In genomic region chr2:5845826-5846225, GRCm38 (mm10) we compare ENCODE assay signal across 8 mouse cellular contexts. TPM values are rescaled to one million over a fixed set of nuclear protein-coding genes. Genes with fewer than 3 reads are reported as not detected.
A peak's percentile ranks its signal among the peaks of the same experiment; 100 is the strongest.
DNase-seq lines count a peak whose midpoint lies in the region; ATAC-seq and TF ChIP-seq lines count a peak whose summit lies in the region.

No protein-coding gene starts in this region.

- no peaks in the 10 kb centered on the region for H3K9me3 ChIP-seq in limb, embryonic 14.5 days (ENCODE audit: control insufficient read depth, low read length)

- no peaks in the 10 kb centered on the region for H3K4me1 ChIP-seq in cerebellum, adult 2 months (ENCODE audit: control insufficient read depth, insufficient read depth, low read length)
- H3K4me1 ChIP-seq in limb, embryonic 14.5 days (ENCODE audit: control insufficient read depth, insufficient read depth, low read length): peaks cover 12% of the 10 kb centered on the region

- peaks cover 14% of the 10 kb centered on the region for H3K36me3 ChIP-seq in limb, embryonic 14.5 days (ENCODE audit: control insufficient read depth, insufficient read depth, low read length)

- no peak overlapping the region for H3K27ac ChIP-seq in cerebellum, adult 2 months (ENCODE audit: insufficient read depth, low read length)
- H3K27ac ChIP-seq in limb, embryonic 14.5 days (replicated peaks; ENCODE audit: low read depth, low read length): no peak overlapping the region

- no peak for TF ChIP-seq POLR2A in cerebellum, adult 2 months (IDR thresholded peaks at IDR 0.05; ENCODE audit: borderline replicate concordance, insufficient read depth, low read length)
- TF ChIP-seq POLR2A in limb, embryonic 14.5 days (IDR thresholded peaks at IDR 0.05; ENCODE audit: borderline replicate concordance, extremely low read depth, insufficient read depth, insufficient read length): no peak

- peak overlapping the region; percentile 56 for H3K4me2 ChIP-seq in limb, embryonic 14.5 days (replicated peaks; ENCODE audit: low read depth, low read length, severe bottlenecking)

- H3K9ac ChIP-seq in limb, embryonic 14.5 days (ENCODE audit: low read depth, low read length, severe bottlenecking): peak overlapping the region; percentile 82

- DNase-seq in cerebellum, adult 2 months: peak in 1 of 2 experiments; percentile 16
- no peak for DNase-seq in cerebellum, adult 11 months
- DNase-seq in retina, postnatal 1 day: peak; percentile 1
- DNase-seq in retina, embryonic 14.5 days (ENCODE audit: low spot score): no peak
- DNase-seq in limb, embryonic 14.5 days (ENCODE audit: low spot score): peak; percentile 11
- DNase-seq in ovary, postnatal 36 days (ENCODE audit: low spot score): no peak
- DNase-seq in cerebellum, postnatal 14 days: no peak
- DNase-seq in natural killer cell, adult 2 months (ENCODE audit: low spot score in 2 of 2): no peak

- no peak for ATAC-seq in limb, embryonic 14.5 days (ENCODE audit: low FRiP score, low read depth)

- peak overlapping the region; percentile 99 for H3K4me3 ChIP-seq in cerebellum, adult 2 months (replicated peaks; ENCODE audit: insufficient read depth, low read depth, low read length)
- peak overlapping the region; percentile 79 for H3K4me3 ChIP-seq in limb, embryonic 14.5 days (replicated peaks; ENCODE audit: low read length)

- 19% methylated on average over 4 of the region's 4 CpGs for WGBS in cerebellum, adult 2 months
- 23% methylated on average over 4 of the region's 4 CpGs for WGBS in limb, embryonic 14.5 days

- no peak for TF ChIP-seq CTCF in cerebellum, adult 2 months (IDR thresholded peaks at IDR 0.05; ENCODE audit: borderline replicate concordance, insufficient read depth, low read depth, low read length)

- no peaks in the 10 kb centered on the region for H3K27me3 ChIP-seq in cerebellum, adult 2 months (ENCODE audit: control insufficient read depth, insufficient read depth, low read length)
- H3K27me3 ChIP-seq in limb, embryonic 14.5 days (ENCODE audit: control insufficient read depth, insufficient read depth, low read length): no peaks in the 10 kb centered on the region

RNA-seq across cellular contexts. Expression of gene Cdc123, which starts 0.9 kb away (rescaled TPM):
- 136 and 142 TPM in 2 replicates for polyA plus RNA-seq in cerebellum, adult 2 months (2012; rRNA removed)
- 182 and 209 TPM in 2 replicates for polyA plus RNA-seq in limb, embryonic 14.5 days (2012; rRNA removed)
- 296 TPM in 2 replicates for polyA plus RNA-seq in limb, embryonic 14.5 days (2014; fragmentation: Nextera tagmentation; extraction: Ambion mirVana)

RNA-seq across cellular contexts. Expression of gene Nudt5, which starts 1.0 kb away (rescaled TPM):
- polyA plus RNA-seq in cerebellum, adult 2 months (2012; rRNA removed): 15.2 and 15.7 TPM in 2 replicates
- polyA plus RNA-seq in limb, embryonic 14.5 days (2012; rRNA removed): 28.7 and 34.6 TPM in 2 replicates
- polyA plus RNA-seq in limb, embryonic 14.5 days (2014; fragmentation: Nextera tagmentation; extraction: Ambion mirVana): 56.4 and 57.4 TPM in 2 replicates

RNA-seq across cellular contexts. Expression of gene Gm13199, which starts 16.9 kb away (rescaled TPM):
- polyA plus RNA-seq in cerebellum, adult 2 months (2012; rRNA removed): 8.8 and 9.5 TPM in 2 replicates
- 6.2 and 7.0 TPM in 2 replicates for polyA plus RNA-seq in limb, embryonic 14.5 days (2012; rRNA removed)
- polyA plus RNA-seq in limb, embryonic 14.5 days (2014; fragmentation: Nextera tagmentation; extraction: Ambion mirVana): 1.6 and 2.0 TPM in 2 replicates

RNA-seq across cellular contexts. Expression of gene Sec61a2, which starts 49.4 kb away (rescaled TPM):
- polyA plus RNA-seq in cerebellum, adult 2 months (2012; rRNA removed): 119 and 123 TPM in 2 replicates
- 222 and 262 TPM in 2 replicates for polyA plus RNA-seq in limb, embryonic 14.5 days (2012; rRNA removed)
- 79.1 and 90.1 TPM in 2 replicates for polyA plus RNA-seq in limb, embryonic 14.5 days (2014; fragmentation: Nextera tagmentation; extraction: Ambion mirVana)

Comparison
In these comparisons a context has a peak if more than half of its experiments do, and no peak if none do; other contexts are left out.
1. DNase-seq: peak in retina, postnatal 1 day (single experiment) and limb, embryonic 14.5 days (single experiment); none in cerebellum, adult 11 months (single experiment), retina, embryonic 14.5 days (single experiment), ovary, postnatal 36 days (single experiment), cerebellum, postnatal 14 days (0 of 2) and natural killer cell, adult 2 months (0 of 2).